In the genomic region with DNA sequence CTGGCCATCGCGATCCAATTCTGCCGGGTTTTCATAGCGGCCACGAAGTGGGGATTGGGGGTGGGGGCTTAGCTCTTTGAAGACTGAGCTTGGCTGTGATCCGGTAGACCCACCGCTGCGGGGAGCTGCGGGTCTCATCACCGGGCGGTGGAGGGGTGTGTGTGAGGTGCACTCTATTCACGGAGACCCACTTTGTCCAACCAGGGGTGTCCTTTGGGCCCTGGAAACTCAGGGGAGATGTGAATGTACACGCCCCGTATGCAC, we compare ENCODE assay signal across 8 mouse cellular contexts. TPM values are rescaled to one million over a fixed set of nuclear protein-coding genes. Genes with fewer than 3 reads are reported as not detected.
A peak's percentile ranks its signal among the peaks of the same experiment; 100 is the strongest.
DNase-seq lines count a peak whose midpoint lies in the region; ATAC-seq and TF ChIP-seq lines count a peak whose summit lies in the region.

No protein-coding gene starts in this region.

- H3K9me3 ChIP-seq in hindbrain, embryonic 15.5 days = no peaks in the 10 kb centered on the region
- no peaks in the 10 kb centered on the region for H3K9me3 ChIP-seq in midbrain, postnatal 0 days (ENCODE audit: low read length)

- ATAC-seq in hindbrain, embryonic 15.5 days (ENCODE audit: low FRiP score, low read depth) = peak; percentile 67
- ATAC-seq in midbrain, postnatal 0 days (ENCODE audit: low FRiP score) = peak; percentile 83

- peak overlapping the region; percentile 98 for H3K4me2 ChIP-seq in hindbrain, embryonic 15.5 days
- peak overlapping the region; percentile 90 for H3K4me2 ChIP-seq in midbrain, postnatal 0 days (ENCODE audit: low read depth, low read length, poor library complexity, severe bottlenecking)

- TF ChIP-seq CTCF in layer of hippocampus, adult 2 months (conservative IDR thresholded peaks at IDR 0.05) = no peak
- TF ChIP-seq CTCF in midbrain, postnatal 0 days (IDR thresholded peaks at IDR 0.05) = peak; percentile 47

- H3K36me3 ChIP-seq in hindbrain, embryonic 15.5 days = no peaks in the 10 kb centered on the region
- no peaks in the 10 kb centered on the region for H3K36me3 ChIP-seq in midbrain, postnatal 0 days (ENCODE audit: insufficient read depth, low read length)

- WGBS in hindbrain, embryonic 15.5 days = under 1% methylated on average over 14 of the region's 14 CpGs
- WGBS in midbrain, postnatal 0 days = 0% methylated on average over 14 of the region's 14 CpGs

- peak overlapping the region; percentile 78 for H3K9ac ChIP-seq in hindbrain, embryonic 15.5 days
- peak overlapping the region; percentile 95 for H3K9ac ChIP-seq in midbrain, postnatal 0 days (replicated peaks; ENCODE audit: low read length, poor library complexity, severe bottlenecking)

- no peaks in the 10 kb centered on the region for H3K27me3 ChIP-seq in hindbrain, embryonic 15.5 days
- H3K27me3 ChIP-seq in midbrain, postnatal 0 days (ENCODE audit: insufficient read depth, low read length) = no peaks in the 10 kb centered on the region

- peak overlapping the region; percentile 95 for H3K4me3 ChIP-seq in layer of hippocampus, adult 2 months
- H3K4me3 ChIP-seq in brown adipose tissue, adult 24 weeks (ENCODE audit: insufficient read depth, low read depth, low read length) = peak overlapping the region; percentile 88
- H3K4me3 ChIP-seq in hindbrain, embryonic 15.5 days = peak overlapping the region; percentile 100
- peak overlapping the region; percentile 97 for H3K4me3 ChIP-seq in midbrain, postnatal 0 days (ENCODE audit: low read depth, low read length)

- peak overlapping the region; percentile 96 for H3K27ac ChIP-seq in layer of hippocampus, adult 2 months
- peak overlapping the region; percentile 92 for H3K27ac ChIP-seq in brown adipose tissue, adult 24 weeks (replicated peaks; ENCODE audit: low read depth, low read length)
- peak overlapping the region; percentile 100 for H3K27ac ChIP-seq in hindbrain, embryonic 15.5 days (replicated peaks)
- H3K27ac ChIP-seq in midbrain, postnatal 0 days (ENCODE audit: low read depth, low read length) = peak overlapping the region; percentile 99

- no peaks in the 10 kb centered on the region; the same call in 1 of the 2 replicates for H3K4me1 ChIP-seq in brown adipose tissue, adult 24 weeks (ENCODE audit: control insufficient read depth, insufficient read depth, insufficient read length, low read length)
- H3K4me1 ChIP-seq in hindbrain, embryonic 15.5 days (replicated peaks) = peaks cover 26% of the 10 kb centered on the region
- peaks cover 3% of the 10 kb centered on the region; the same call in 1 of the 2 replicates for H3K4me1 ChIP-seq in midbrain, postnatal 0 days (ENCODE audit: insufficient read depth, low read length)

- no peak for DNase-seq in layer of hippocampus, adult 2 months (ENCODE audit: low spot score in 2 of 2)
- no peak for DNase-seq in layer of hippocampus, adult 18-20 months (ENCODE audit: low spot score in 2 of 2)
- no peak for DNase-seq in midbrain, postnatal 0 days (ENCODE audit: low spot score)
- no peak for DNase-seq in retina, postnatal 1 day
- no peak for DNase-seq in layer of hippocampus, adult 9-11 months
- no peak for DNase-seq in gastrocnemius, adult 8-10 months (ENCODE audit: low spot score in 2 of 2)

RNA-seq across cellular contexts. Expression of a gene that starts 0.7 kb away (rescaled TPM):
- total RNA-seq in layer of hippocampus, adult 2 months (2021) = 100 to 1,000 TPM; 114 TPM
- total RNA-seq in layer of hippocampus, adult 18-20 months (2021) = 100 to 1,000 TPM; 110 to 112 TPM
- 44.8 and 50.0 TPM in 2 replicates for polyA plus RNA-seq in brown adipose tissue, adult 24 weeks (2012; ENCODE audit: insufficient read depth, insufficient read length, missing spikeins)
- 10.6 and 13.5 TPM in 2 replicates for polyA plus RNA-seq in hindbrain, embryonic 15.5 days (2015; fragmentation: Nextera tagmentation; extraction: Ambion mirVana)
- total RNA-seq in midbrain, postnatal 0 days (2014; rRNA removed) = 117 and 171 TPM in 2 replicates
- 12.6 and 14.0 TPM in 2 replicates for polyA plus RNA-seq in midbrain, postnatal 0 days (2015; fragmentation: Nextera tagmentation; extraction: Ambion mirVana)
- 10 to 100 TPM; 28.0 to 39.8 (median 32.4) TPM for total RNA-seq in gastrocnemius, adult 8-10 months (2022)

RNA-seq across cellular contexts. Expression of a gene that starts 17.0 kb away (rescaled TPM):
- 10 to 100 TPM; 91.7 to 92.5 TPM for total RNA-seq in layer of hippocampus, adult 2 months (2021)
- 100 to 1,000 TPM in 1 of 2 experiments, 10 to 100 TPM in 1; 86.5 to 103 TPM for total RNA-seq in layer of hippocampus, adult 18-20 months (2021)
- 54.7 and 58.3 TPM in 2 replicates for polyA plus RNA-seq in brown adipose tissue, adult 24 weeks (2012; ENCODE audit: insufficient read depth, insufficient read length, missing spikeins)
- 109 and 112 TPM in 2 replicates for polyA plus RNA-seq in hindbrain, embryonic 15.5 days (2015; fragmentation: Nextera tagmentation; extraction: Ambion mirVana)
- total RNA-seq in midbrain, postnatal 0 days (2014; rRNA removed) = 89.3 and 147 TPM in 2 replicates
- polyA plus RNA-seq in midbrain, postnatal 0 days (2015; fragmentation: Nextera tagmentation; extraction: Ambion mirVana) = 107 and 108 TPM in 2 replicates
- 10 to 100 TPM; 58.0 to 72.1 (median 60.8) TPM for total RNA-seq in gastrocnemius, adult 8-10 months (2022)
